Mouse (Mus musculus): Measurements from ENCODE around the gene Arl3. TPM values are rescaled to one million over a fixed set of nuclear protein-coding genes. Genes with fewer than 3 reads are reported as not detected.

The Arl3 gene
- total and polyA plus RNA-seq, 2 experiments from 2014 or later, result 37.2 to 80.6 TPM

- no peaks in the 10 kb centered on the region for H3K9me3 ChIP-seq (replicated peaks; ENCODE audit: control insufficient read depth, low read length)
- TF ChIP-seq CTCF (IDR thresholded peaks at IDR 0.05; ENCODE audit: low read depth) (peak; percentile 74), EP300 (IDR thresholded peaks at IDR 0.05; ENCODE audit: low read depth) (no peak)
- DNase-seq (ENCODE audit: low spot score) (peak; percentile 55), ATAC-seq (ENCODE audit: insufficient read depth, low read depth) (peak; percentile 53; the same call in 1 of the 2 replicates)
- H3K36me3 ChIP-seq (replicated peaks; ENCODE audit: control insufficient read depth, insufficient read depth, low read length), result peaks cover 27% of the 10 kb centered on the region; the same call in 1 of the 2 replicates
- no peak overlapping the region for H3K9ac ChIP-seq (replicated peaks; ENCODE audit: low read depth, low read length)
- no peaks in the 10 kb centered on the region for H3K27me3 ChIP-seq (ENCODE audit: control insufficient read depth, insufficient read depth, low read length)
- H3K27ac ChIP-seq (ENCODE audit: low read depth), result no peak overlapping the region
- H3K4me1 ChIP-seq (ENCODE audit: control insufficient read depth, insufficient read depth), result peaks cover 6% of the 10 kb centered on the region; the same call in 1 of the 2 replicates
- H3K4me3 ChIP-seq (ENCODE audit: low read depth, low read length), result no peak overlapping the region
- no peak overlapping the region for H3K4me2 ChIP-seq (ENCODE audit: low read depth, low read length)
- 30% methylated on average over 7 of the region's 7 CpGs for WGBS
Measured at GRCm38 (mm10) chr19:46607424-46607823, 34.4 kb upstream of the Arl3 start.

- peaks cover 27% of the 10 kb centered on the region; the same call in 1 of the 2 replicates for H3K36me3 ChIP-seq (replicated peaks; ENCODE audit: control insufficient read depth, insufficient read depth, low read length)
- no peak overlapping the region for H3K27ac ChIP-seq (ENCODE audit: low read depth)
- ATAC-seq (ENCODE audit: insufficient read depth, low read depth) (no peak), DNase-seq (ENCODE audit: low spot score) (no peak)
- no peak overlapping the region for H3K4me3 ChIP-seq (ENCODE audit: low read depth, low read length)
- TF ChIP-seq CTCF (IDR thresholded peaks at IDR 0.05; ENCODE audit: low read depth) (no peak), EP300 (IDR thresholded peaks at IDR 0.05; ENCODE audit: low read depth) (no peak)
- no peak overlapping the region for H3K9ac ChIP-seq (replicated peaks; ENCODE audit: low read depth, low read length)
- 87% methylated on average over 13 of the region's 13 CpGs for WGBS
- H3K4me1 ChIP-seq (ENCODE audit: control insufficient read depth, insufficient read depth), result peaks cover 6% of the 10 kb centered on the region; the same call in 1 of the 2 replicates
- H3K4me2 ChIP-seq (ENCODE audit: low read depth, low read length), result no peak overlapping the region
- H3K27me3 ChIP-seq (ENCODE audit: control insufficient read depth, insufficient read depth, low read length), result no peaks in the 10 kb centered on the region
- no peaks in the 10 kb centered on the region for H3K9me3 ChIP-seq (replicated peaks; ENCODE audit: control insufficient read depth, low read length)
Measured at GRCm38 (mm10) chr19:46606718-46607117, 33.7 kb upstream of the Arl3 start.

- no peak overlapping the region for H3K4me2 ChIP-seq (ENCODE audit: low read depth, low read length)
- no peak for ATAC-seq (ENCODE audit: insufficient read depth, low read depth)
- TF ChIP-seq CTCF (IDR thresholded peaks at IDR 0.05; ENCODE audit: low read depth), result no peak
- no peak for TF ChIP-seq EP300 (IDR thresholded peaks at IDR 0.05; ENCODE audit: low read depth)
- H3K27me3 ChIP-seq (ENCODE audit: control insufficient read depth, insufficient read depth, low read length), result no peaks in the 10 kb centered on the region
- 74% methylated on average over 4 of the region's 4 CpGs for WGBS
- H3K36me3 ChIP-seq (replicated peaks; ENCODE audit: control insufficient read depth, insufficient read depth, low read length), result peaks cover 19% of the 10 kb centered on the region; the same call in 1 of the 2 replicates
- no peak overlapping the region for H3K9ac ChIP-seq (replicated peaks; ENCODE audit: low read depth, low read length)
- H3K4me1 ChIP-seq (ENCODE audit: control insufficient read depth, insufficient read depth), result peaks cover 3% of the 10 kb centered on the region; the same call in 1 of the 2 replicates
- H3K4me3 ChIP-seq (ENCODE audit: low read depth, low read length), result no peak overlapping the region
- no peak overlapping the region for H3K27ac ChIP-seq (ENCODE audit: low read depth)
- H3K9me3 ChIP-seq (replicated peaks; ENCODE audit: control insufficient read depth, low read length), result no peaks in the 10 kb centered on the region
- DNase-seq (ENCODE audit: low spot score), result no peak
Measured at GRCm38 (mm10) chr19:46602406-46602805, 29.4 kb upstream of the Arl3 start.

- DNase-seq (ENCODE audit: low spot score) (no peak), ATAC-seq (ENCODE audit: insufficient read depth, low read depth) (no peak)
- Histone ChIP-seq H3K9me3 (replicated peaks; ENCODE audit: control insufficient read depth, low read length) (no peaks in the 10 kb centered on the region), H3K27ac (ENCODE audit: low read depth) (no peak overlapping the region), H3K4me1 (ENCODE audit: control insufficient read depth, insufficient read depth) (peaks cover 3% of the 10 kb centered on the region; the same call in 1 of the 2 replicates), H3K4me2 (ENCODE audit: low read depth, low read length) (no peak overlapping the region), H3K36me3 (replicated peaks; ENCODE audit: control insufficient read depth, insufficient read depth, low read length) (peaks cover 12% of the 10 kb centered on the region; the same call in 1 of the 2 replicates), H3K27me3 (ENCODE audit: control insufficient read depth, insufficient read depth, low read length) (no peaks in the 10 kb centered on the region), H3K4me3 (ENCODE audit: low read depth, low read length) (no peak overlapping the region), H3K9ac (replicated peaks; ENCODE audit: low read depth, low read length) (no peak overlapping the region)
- 67% methylated on average over 14 of the region's 14 CpGs for WGBS
- TF ChIP-seq EP300 (IDR thresholded peaks at IDR 0.05; ENCODE audit: low read depth), result no peak
- TF ChIP-seq CTCF (IDR thresholded peaks at IDR 0.05; ENCODE audit: low read depth), result no peak
Measured at GRCm38 (mm10) chr19:46601491-46601890, 28.5 kb upstream of the Arl3 start.

- peak overlapping the region; percentile 96 for H3K4me2 ChIP-seq (ENCODE audit: low read depth, low read length)
- H3K36me3 ChIP-seq (replicated peaks; ENCODE audit: control insufficient read depth, insufficient read depth, low read length), result 0 out of 2 replicates have a peak, but pooled peaks cover 3% of the 10 kb centered on the region
- H3K4me1 ChIP-seq (ENCODE audit: control insufficient read depth, insufficient read depth), result peaks cover 3% of the 10 kb centered on the region; the same call in 1 of the 2 replicates
- H3K4me3 ChIP-seq (ENCODE audit: low read depth, low read length), result peak overlapping the region; percentile 99; the same call in 1 of the 2 replicates
- ATAC-seq (ENCODE audit: insufficient read depth, low read depth) (no peak), DNase-seq (ENCODE audit: low spot score) (no peak)
- WGBS, result 59% methylated on average over 4 of the region's 4 CpGs
- TF ChIP-seq EP300 (IDR thresholded peaks at IDR 0.05; ENCODE audit: low read depth) (no peak), CTCF (IDR thresholded peaks at IDR 0.05; ENCODE audit: low read depth) (no peak)
- no peaks in the 10 kb centered on the region for H3K9me3 ChIP-seq (replicated peaks; ENCODE audit: control insufficient read depth, low read length)
- H3K27ac ChIP-seq (ENCODE audit: low read depth), result no peak overlapping the region
- no peaks in the 10 kb centered on the region for H3K27me3 ChIP-seq (ENCODE audit: control insufficient read depth, insufficient read depth, low read length)
- H3K9ac ChIP-seq (replicated peaks; ENCODE audit: low read depth, low read length), result no peak overlapping the region
Measured at GRCm38 (mm10) chr19:46600371-46600770, 27.4 kb upstream of the Arl3 start.

Data from heart, postnatal 0 days (tissue).